Mouse (Mus musculus) WW6 (cell line): Measurements from ENCODE around the gene Mecom.

ENCODE experiments used
- DNase-seq: peaks from one replicate; pipeline ENCODE4 v3.0.0-alpha.2; 2013; ENCODE audit warnings: low read depth, low spot score

The Mecom gene

GRCm38 (mm10) chr3:30353878-30354727, 193.7 kb downstream of the Mecom start:
- DNase-seq, result no peak

- DNase-seq, result no peak
Observed at GRCm38 (mm10) chr3:30349279-30349678, 198.5 kb downstream of the Mecom start.

DNA sequence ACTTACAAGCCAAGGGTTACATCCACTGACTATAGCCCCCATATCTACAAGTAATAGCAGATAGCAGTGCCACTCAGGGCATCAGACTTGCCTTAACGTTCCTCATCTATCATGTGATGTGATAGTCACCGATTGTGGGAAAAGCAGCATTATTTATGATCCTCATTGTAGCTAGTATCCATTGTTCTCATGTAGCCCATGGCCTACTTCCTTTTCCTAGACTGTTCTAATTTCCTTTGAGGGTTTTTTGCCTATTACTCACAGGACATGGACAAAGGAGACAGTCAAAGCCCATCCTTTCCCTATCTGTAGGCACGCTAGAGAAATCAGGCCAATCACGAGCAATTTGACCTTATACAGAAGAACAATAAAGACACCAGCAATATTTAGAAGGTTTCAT, 203.7 kb downstream of the Mecom start:
- DNase-seq, result no peak

- no peak for DNase-seq
Observed at GRCm38 (mm10) chr3:30332337-30332736, 215.5 kb downstream of the Mecom start.

GRCm38 (mm10) chr3:30330476-30330875, 217.3 kb downstream of the Mecom start:
- no peak for DNase-seq

DNA sequence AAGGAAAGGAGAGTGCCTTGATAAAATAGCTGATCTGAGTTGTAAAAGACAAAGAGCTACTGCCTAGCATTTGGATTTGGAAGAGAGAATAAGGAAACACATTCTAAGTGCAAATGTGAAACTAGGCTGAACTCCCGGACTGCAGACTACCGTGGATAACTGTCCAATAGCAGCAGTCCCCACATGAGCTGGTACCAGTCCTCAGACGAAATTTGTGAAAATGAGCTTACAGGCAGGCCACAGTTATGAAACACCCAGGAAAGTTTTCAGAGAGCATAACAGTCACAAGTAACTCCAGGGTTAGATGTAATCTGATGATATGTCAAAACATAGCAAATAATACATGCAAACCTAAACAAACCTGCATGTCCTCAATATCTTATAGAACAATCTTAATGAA, 217.8 kb downstream of the Mecom start:
- no peak for DNase-seq

GRCm38 (mm10) chr3:30314955-30315354, 232.9 kb downstream of the Mecom start:
- no peak for DNase-seq

DNA sequence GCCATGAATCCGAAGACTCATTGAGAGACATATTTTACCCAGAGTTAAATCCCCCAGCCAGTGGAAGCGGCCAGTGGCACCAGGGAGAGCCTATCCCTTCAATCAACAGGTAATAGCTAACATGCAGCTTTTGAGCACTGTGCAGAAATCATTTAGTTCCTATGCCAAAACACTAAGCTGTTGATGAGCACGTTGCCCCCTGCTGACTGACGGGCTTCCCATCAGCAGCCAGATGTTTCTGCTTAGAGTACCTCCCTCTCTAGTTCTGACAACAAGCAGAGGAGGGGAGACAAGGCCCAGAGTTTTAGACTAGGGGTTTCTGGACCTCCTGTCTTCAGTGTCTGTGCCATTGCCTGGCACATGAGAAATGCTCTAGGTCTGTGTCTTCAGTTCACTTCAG, 239.7 kb downstream of the Mecom start:
- no peak for DNase-seq

- no peak for DNase-seq
Observed at GRCm38 (mm10) chr3:30307601-30308000, 240.2 kb downstream of the Mecom start.

- no peak for DNase-seq
Observed at GRCm38 (mm10) chr3:30306080-30306479, 241.7 kb downstream of the Mecom start.

- DNase-seq, result no peak
Observed at GRCm38 (mm10) chr3:30299460-30299859, 248.3 kb downstream of the Mecom start.

DNA sequence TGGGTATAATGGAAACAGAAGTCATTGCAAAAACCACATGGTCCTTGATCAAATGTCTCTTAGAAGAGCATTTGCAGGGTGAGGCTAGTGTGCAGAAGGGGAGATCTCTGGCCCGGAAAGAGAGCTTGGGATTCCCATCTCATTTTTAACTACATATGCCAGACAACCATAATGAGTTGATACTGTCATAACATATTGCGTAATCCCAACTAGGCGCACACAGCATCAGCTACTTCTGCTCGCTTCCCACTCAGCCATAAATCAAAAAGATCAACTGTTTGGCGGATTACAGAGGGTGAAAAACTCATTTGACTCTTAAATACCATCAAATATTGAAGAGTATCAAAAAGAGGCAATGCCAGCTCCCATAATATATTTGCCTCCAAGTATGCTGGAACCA, 253.4 kb downstream of the Mecom start:
- DNase-seq, result no peak

DNA sequence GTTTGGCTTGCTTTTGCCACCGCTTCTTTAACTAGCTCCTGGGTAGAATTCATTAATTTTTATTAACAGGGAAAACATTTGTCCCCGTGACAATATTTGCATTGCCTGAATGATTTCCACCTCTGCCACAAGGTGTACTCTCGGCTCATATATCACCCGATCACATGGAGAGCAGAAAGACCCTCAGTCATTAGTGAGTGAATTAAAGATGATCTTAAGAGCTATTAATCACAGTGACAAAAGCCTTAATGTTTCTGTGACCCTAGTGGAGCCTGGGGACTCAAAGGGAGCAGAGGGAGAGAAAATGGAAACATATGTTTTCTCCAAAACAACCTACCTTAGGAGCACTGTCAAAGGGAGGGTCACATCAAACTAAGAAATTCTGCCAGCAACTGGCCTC, 261.3 kb downstream of the Mecom start:
- DNase-seq, result no peak

DNA sequence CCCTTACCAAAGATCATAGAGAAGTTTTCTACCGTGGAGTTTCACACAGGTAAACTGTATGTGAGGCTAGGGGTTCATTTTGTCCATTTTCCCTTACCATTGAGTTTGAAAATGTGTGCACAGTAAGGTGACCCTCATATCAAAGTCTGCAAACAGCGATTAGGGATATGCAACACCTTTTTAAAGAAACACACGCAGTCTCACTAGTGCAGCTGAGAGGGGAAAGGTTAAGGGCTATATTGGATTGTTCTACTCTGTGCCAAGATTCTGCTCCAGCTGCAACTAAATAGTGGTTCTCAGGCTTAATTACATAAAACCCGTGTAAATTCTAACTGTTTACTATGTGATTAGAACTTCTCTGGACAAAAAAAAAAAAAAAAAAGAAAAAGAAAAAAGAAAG, 263.7 kb downstream of the Mecom start:
- no peak for DNase-seq

DNA sequence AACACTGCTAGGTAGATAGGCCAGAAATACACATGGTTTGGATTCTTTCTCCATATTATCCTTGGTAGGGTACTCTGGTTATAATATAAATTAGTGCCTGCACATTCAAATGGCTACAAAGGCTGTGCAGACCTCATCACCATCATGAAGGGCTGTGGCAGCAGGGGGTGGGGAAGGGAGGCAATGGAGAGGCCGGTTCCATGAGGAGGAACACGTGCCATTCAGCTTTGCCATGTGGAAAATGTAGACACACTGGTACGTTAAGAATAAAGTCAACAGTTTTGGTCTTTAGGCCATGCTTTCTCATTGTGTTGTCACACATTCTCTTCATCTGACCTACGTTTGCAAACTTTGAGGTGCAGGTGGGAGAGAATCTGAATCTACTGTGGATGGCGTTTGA, 264.2 kb downstream of the Mecom start:
- no peak for DNase-seq

DNA sequence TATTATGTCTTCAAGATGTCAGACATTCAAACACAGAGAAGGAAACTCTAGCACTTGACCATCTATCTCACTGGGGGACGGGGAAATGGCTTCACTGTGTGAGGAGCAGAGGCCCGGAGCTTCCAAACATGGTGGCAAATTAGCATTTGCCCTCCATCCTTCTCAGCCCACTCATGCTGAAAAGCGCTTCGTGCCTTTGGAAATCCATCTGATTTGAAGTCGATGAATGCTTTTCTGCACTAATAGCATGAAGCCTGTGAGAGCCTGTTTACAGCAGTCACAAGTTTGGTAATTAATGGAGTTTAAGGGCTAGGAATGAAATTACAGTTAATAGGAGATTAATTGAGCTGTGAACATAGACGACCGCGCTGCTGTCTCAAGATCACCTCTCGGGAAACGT, 270.2 kb downstream of the Mecom start:
- no peak for DNase-seq

DNA sequence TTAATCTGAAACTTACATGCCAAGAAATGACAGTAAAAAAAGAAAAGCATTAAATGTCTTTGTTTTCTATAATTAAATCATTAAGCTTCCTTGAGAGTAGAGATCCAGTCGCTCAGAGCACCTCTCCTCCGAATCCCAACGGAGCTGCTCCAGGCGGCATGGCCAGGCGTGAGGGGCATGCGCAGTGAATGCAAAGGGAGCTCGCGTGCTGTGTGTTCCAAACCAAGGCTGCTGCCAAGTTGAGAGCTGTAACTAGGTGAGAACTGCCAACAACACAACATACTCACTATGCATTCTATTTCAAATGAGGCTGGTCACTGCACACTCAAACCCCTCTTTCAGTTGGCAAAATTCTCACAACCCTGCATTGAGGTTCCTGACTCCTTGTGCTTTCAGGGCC, 271.7 kb downstream of the Mecom start:
- no peak for DNase-seq

GRCm38 (mm10) chr3:30269253-30269652, 278.6 kb downstream of the Mecom start:
- DNase-seq, result no peak

- DNase-seq, result no peak
Observed at GRCm38 (mm10) chr3:30260945-30261344, 286.9 kb downstream of the Mecom start.

GRCm38 (mm10) chr3:30258421-30258820, 289.4 kb downstream of the Mecom start:
- DNase-seq, result no peak

DNA sequence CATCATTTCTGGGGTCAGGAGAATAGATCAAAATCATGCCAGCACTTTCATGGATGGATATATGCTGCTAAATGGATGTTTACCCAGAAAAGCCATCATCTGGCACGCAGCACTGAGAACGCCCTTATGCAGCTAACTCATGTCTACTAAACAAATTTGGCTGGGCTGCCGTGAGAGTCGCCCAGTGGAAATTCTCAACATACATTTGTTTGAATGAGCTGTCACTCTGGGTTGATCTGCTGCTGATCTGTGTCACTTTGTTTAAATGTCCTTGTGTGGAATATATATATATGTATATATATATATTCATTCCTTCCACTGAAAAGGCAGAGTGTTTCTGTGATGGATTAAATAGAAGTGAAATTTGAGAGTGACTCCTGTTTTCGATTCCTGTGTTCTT, 290.0 kb downstream of the Mecom start:
- no peak for DNase-seq

- DNase-seq, result no peak
Observed at GRCm38 (mm10) chr3:30256896-30257295, 290.9 kb downstream of the Mecom start.

- DNase-seq, result no peak
Observed at GRCm38 (mm10) chr3:30255828-30256227, 292.0 kb downstream of the Mecom start.

- DNase-seq, result no peak
Observed at GRCm38 (mm10) chr3:30254451-30254850, 293.4 kb downstream of the Mecom start.
